Mouse (Mus musculus) hindbrain, postnatal 0 days (tissue): Measurements from ENCODE around the gene Odf2. TPM values are rescaled to one million over a fixed set of nuclear protein-coding genes. Genes with fewer than 3 reads are reported as not detected.

Experiments used
- ATAC-seq: fragments of 200-750 bp; cut with Nextera tagmentation; 2 replicates; pipeline ENCODE4 v1.8.0; 2017; ENCODE audit warnings: mild to moderate bottlenecking, moderate TSS enrichment, moderate library complexity
- DNase-seq: peaks from one replicate; pipeline ENCODE4 v3.0.0-alpha.2; 2015; ENCODE audit warnings: low spot score
- H3K27ac ChIP-seq: fragments of 300-500 bp; sonication (generic); 2 replicates; pipeline ENCODE4 v1.5.1; 2014; ENCODE audit warnings: mild to moderate bottlenecking
- H3K27me3 ChIP-seq: fragments of 300-500 bp; sonication (generic); 2 replicates; pipeline ENCODE4 v1.6.1; 2014; ENCODE audit warnings: low read length, mixed read lengths; ENCODE audit not compliant: insufficient read depth
- H3K36me3 ChIP-seq: fragments of 300-500 bp; sonication (generic); 2 replicates; pipeline ENCODE4 v1.6.1; 2014; ENCODE audit warnings: low read length, mixed read lengths; ENCODE audit not compliant: insufficient read depth
- H3K4me1 ChIP-seq: fragments of 300-500 bp; sonication (generic); 2 replicates; pipeline ENCODE4 v1.6.1; 2014; ENCODE audit warnings: antibody characterized with exemption, low read length, mixed read lengths; ENCODE audit not compliant: insufficient read depth
- H3K4me2 ChIP-seq: fragments of 300-500 bp; sonication (generic); 2 replicates; pipeline ENCODE4 v1.6.1; 2014; ENCODE audit warnings: low read depth, mild to moderate bottlenecking, low read length, moderate library complexity, mixed read lengths
- H3K4me3 ChIP-seq: fragments of 300-500 bp; sonication (generic); 2 replicates; pipeline ENCODE4 v1.5.1; 2014; ENCODE audit warnings: low read length
- H3K9ac ChIP-seq: fragments of 300-500 bp; sonication (generic); replicated peaks from 2 replicates; pipeline ENCODE4 v1.6.1; 2014; ENCODE audit warnings: mild to moderate bottlenecking, low read length, moderate library complexity, mixed read lengths
- H3K9me3 ChIP-seq: fragments of 300-500 bp; sonication (generic); 2 replicates; pipeline ENCODE4 v1.6.1; 2016; ENCODE audit warnings: low read length, mixed read lengths
- CTCF ChIP-seq: IDR thresholded peaks from 2 replicates; pipeline ENCODE4 v1.5.1; 2016; ENCODE audit warnings: antibody characterized with exemption, control low read depth, low read depth
- WGBS: fragments of 180-500 bp; shearing (Covaris S2); extraction: QIAGEN DNeasy Blood & Tissue Kit; methylation state at CpG from one replicate; pipeline ENCODE4 v1.1.7; 2014; 5-methylcytosine and 5-hydroxymethylcytosine counted together
- polyA plus RNA-seq: library from polyadenylated mRNA; unstranded; fragments of >200 nt; fragmentation: Nextera tagmentation; extraction: Ambion mirVana; gene quantifications from 2 replicates; pipeline ENCODE4 v1.2.1, GENCODE M21; 2015
- total RNA-seq: library from RNA; depleted of rRNA; stranded (reverse); fragments of >200 nt; gene quantifications from 2 replicates; pipeline ENCODE4 v1.2.3, GENCODE M21; 2014

Gene Odf2
- total and polyA plus RNA-seq, 2 experiments from 2014 or later = 73.1 to 78.2 TPM

DNA sequence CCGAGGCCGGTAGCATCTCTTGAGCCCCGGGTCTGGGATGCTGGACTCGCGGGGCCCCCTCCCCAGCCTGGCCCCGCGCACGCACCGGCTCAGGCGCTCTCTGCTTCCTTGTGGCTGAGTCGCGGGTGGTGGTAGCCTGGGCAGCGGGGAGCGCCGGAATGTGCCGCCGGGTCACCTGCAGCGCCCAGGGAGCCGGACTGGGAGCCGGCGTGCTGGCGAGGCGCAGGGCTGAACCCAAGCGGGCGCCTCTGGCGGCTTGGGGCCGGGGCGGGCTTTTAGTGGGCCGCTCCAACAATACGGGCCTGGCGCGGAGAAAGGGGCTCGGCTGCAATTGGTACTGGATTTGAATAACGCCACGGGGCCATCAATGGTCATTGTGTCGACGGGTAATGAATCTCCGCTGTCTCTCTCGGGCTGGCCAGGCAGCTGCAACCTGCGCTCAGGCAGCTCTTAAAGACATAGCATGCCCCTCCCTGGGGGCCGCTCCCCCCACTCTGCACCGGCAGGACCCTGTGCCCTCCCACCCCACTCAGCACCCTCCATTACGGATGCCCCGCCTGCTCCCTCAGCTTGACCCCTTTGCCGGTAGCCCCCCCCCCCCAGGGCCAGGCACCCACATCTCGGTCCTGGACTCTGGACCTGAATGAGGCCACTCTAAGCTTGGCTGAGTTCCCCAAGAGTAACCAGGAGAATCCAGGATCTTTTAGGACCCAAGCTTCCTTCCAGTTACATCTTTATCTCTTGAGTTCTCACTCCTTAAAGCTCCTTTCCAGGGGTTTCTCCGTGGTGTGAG, 42.8 kb upstream of the Odf2 start:
- Histone ChIP-seq H3K27me3 (no peaks in the 10 kb centered on the region), H3K9me3 (no peaks in the 10 kb centered on the region), H3K27ac (peak overlapping the region; percentile 58), H3K9ac (peak overlapping the region; percentile 77), H3K36me3 (0 out of 2 replicates have a peak, but pooled peaks cover 9% of the 10 kb centered on the region), H3K4me1 (no peaks in the 10 kb centered on the region), H3K4me3 (peak overlapping the region; percentile 58), H3K4me2 (peak overlapping the region; percentile 80)
- peak; percentile 51; the same call in 1 of the 2 replicates for ATAC-seq
- DNase-seq = peak; percentile 68
- no peak for TF ChIP-seq CTCF
- 3% methylated on average over 46 of the region's 47 CpGs for WGBS

DNA sequence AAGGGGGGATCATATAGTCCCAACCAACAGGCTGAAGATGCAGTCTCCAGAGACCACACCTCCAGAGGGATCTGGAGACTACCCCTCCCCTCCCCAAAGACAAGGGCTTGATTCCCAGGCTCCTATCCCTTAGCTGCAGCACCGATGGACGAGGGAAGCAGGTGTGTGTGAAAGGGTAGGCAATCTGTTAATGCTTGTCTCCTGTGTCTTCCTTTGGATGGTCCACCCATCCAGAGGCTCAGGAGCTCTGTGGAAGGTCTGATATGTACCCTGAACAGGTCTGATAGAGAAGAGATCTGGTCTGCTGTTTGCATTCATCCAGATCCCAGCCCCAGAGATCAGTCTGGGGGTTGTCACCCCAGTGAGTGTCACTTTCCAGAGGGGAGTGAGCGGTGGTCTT, 42.1 kb upstream of the Odf2 start:
- Histone ChIP-seq H3K9me3 (no peaks in the 10 kb centered on the region), H3K27me3 (no peaks in the 10 kb centered on the region), H3K36me3 (0 out of 2 replicates have a peak, but pooled peaks cover 7% of the 10 kb centered on the region), H3K4me3 (peak overlapping the region; percentile 58; the same call in 1 of the 2 replicates), H3K9ac (0 out of 2 replicates have a peak overlapping the region, but pooled peaks have one; percentile 77), H3K4me2 (peak overlapping the region; percentile 80), H3K4me1 (no peaks in the 10 kb centered on the region), H3K27ac (no peak overlapping the region)
- no peak for TF ChIP-seq CTCF
- ATAC-seq (no peak), DNase-seq (no peak)
- WGBS = 42% methylated on average over 3 of the region's 3 CpGs

DNA sequence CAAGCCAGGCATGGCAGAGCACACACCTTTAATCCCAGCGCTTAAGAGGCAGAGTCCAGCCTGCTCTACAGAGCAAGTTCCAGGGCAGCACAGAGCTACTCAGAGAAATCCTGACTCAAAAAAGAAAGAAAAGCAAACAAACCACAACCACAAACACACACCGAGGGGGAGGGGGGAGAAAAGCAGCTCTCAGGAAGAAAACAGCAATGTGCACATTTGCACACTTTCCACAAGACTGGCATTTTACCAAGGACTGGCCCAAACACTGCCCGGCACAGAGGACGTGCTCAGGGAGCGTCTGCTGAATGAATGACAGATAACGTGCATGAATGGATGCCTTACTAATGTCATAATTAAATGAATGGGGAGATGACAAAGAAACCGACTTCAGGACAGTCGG, 40.0 kb upstream of the Odf2 start:
- DNase-seq = no peak
- no peak overlapping the region for H3K4me2 ChIP-seq
- no peak overlapping the region for H3K27ac ChIP-seq
- no peak overlapping the region for H3K9ac ChIP-seq
- ATAC-seq = no peak
- WGBS = 31% methylated on average over 8 of the region's 8 CpGs
- no peak for TF ChIP-seq CTCF
- H3K4me1 ChIP-seq = no peaks in the 10 kb centered on the region
- H3K36me3 ChIP-seq = no peaks in the 10 kb centered on the region
- H3K27me3 ChIP-seq = no peaks in the 10 kb centered on the region
- H3K9me3 ChIP-seq = no peaks in the 10 kb centered on the region
- H3K4me3 ChIP-seq = no peak overlapping the region

DNA sequence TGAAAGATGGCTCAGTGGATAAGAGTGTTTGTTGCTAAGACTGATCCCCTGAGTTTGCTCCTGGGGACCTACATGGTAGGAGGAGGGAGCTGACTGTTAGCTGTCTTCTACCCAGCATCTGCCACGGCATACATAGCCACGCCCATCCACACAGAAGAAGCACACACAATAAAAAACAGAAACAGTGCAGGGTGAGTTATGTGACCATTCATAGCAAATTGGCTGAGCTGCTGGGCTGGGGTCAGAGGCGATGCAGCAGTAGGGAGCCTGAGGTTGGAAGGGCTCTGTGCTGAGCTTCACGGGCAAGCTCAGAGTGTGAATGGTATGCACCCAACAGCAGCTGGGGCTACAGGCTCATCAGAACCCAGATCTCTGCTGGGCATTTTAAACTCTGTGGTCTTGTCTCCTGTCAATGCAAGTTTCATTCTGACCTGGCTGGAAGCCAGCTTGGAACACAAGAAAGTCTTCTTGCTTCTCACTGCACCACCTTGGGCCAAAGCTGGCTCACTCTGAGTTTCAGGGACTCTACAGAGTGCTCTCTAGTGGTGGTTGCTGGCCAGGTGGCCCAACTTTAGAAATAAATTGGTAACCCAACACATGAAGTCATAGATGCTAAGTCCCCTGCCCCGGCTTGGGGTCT, 39.1 kb upstream of the Odf2 start:
- no peak overlapping the region for H3K4me2 ChIP-seq
- no peaks in the 10 kb centered on the region for H3K4me1 ChIP-seq
- H3K27me3 ChIP-seq = no peaks in the 10 kb centered on the region
- H3K9ac ChIP-seq = no peak overlapping the region
- H3K36me3 ChIP-seq = no peaks in the 10 kb centered on the region
- DNase-seq = peak; percentile 40
- TF ChIP-seq CTCF = no peak
- no peak for ATAC-seq
- H3K9me3 ChIP-seq = no peaks in the 10 kb centered on the region
- WGBS = 25% methylated on average over 5 of the region's 5 CpGs
- H3K27ac ChIP-seq = no peak overlapping the region
- no peak overlapping the region for H3K4me3 ChIP-seq

DNA sequence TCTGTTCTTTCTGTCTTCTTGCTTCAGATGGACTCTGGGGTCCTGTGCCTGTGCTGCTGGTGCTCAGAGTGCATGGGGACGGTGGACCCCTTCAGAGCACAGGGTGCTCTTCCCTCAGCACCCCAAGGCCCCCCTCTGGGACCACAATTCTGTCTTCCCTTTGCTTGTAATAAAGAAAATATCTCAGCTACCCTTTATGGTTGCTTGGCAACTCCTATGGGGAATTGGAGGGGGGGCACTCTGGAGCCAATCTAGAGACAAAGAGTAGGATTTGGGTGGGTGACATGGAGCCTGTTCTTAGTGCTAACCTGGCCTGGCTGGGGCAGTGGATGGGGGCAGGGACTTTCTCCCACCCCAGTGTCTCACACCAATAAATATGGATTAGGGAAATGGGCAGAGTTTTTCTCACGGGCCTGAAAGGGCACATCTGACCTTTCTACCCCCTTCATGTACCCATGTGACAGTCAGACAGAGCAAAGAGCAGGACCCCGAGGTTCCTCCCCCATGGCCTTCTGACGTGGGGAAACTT, 36.0 kb upstream of the Odf2 start:
- Histone ChIP-seq H3K27me3 (no peaks in the 10 kb centered on the region), H3K4me1 (no peaks in the 10 kb centered on the region), H3K4me3 (no peak overlapping the region), H3K9me3 (no peaks in the 10 kb centered on the region), H3K4me2 (no peak overlapping the region), H3K27ac (no peak overlapping the region), H3K9ac (0 out of 2 replicates have a peak overlapping the region, but pooled peaks have one; percentile 17), H3K36me3 (no peaks in the 10 kb centered on the region)
- 17% methylated on average over 4 of the region's 4 CpGs for WGBS
- DNase-seq = no peak
- no peak for TF ChIP-seq CTCF
- no peak for ATAC-seq

DNA sequence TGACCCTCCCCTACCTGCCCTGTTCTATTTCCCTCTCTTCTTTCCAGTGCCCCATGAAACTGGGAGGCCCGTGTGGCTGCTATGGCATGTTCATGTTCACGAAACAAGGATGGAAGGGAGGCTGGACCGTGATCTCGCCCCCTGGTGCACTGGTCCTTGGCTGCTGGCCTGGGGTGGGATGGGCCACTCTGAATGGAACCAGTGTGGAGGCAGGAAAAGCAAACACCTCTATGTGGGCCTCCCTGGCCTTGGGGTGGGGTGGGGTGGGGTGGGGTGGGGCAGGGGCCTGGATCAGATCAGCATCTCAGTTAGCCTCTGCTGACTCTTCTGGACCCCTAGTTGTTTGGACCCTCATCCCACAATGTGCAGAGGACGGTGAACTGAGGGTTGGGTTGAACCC, 35.3 kb upstream of the Odf2 start:
- no peak overlapping the region for H3K9ac ChIP-seq
- H3K4me2 ChIP-seq = no peak overlapping the region
- no peak for ATAC-seq
- no peak for DNase-seq
- H3K27me3 ChIP-seq = no peaks in the 10 kb centered on the region
- H3K36me3 ChIP-seq = no peaks in the 10 kb centered on the region
- no peaks in the 10 kb centered on the region for H3K4me1 ChIP-seq
- TF ChIP-seq CTCF = no peak
- WGBS = 25% methylated on average over 5 of the region's 5 CpGs
- no peak overlapping the region for H3K4me3 ChIP-seq
- H3K27ac ChIP-seq = no peak overlapping the region
- H3K9me3 ChIP-seq = no peaks in the 10 kb centered on the region
